Mouse (Mus musculus) cerebellum, adult 2 months (tissue): Measurements from ENCODE around the gene Mrtfa.

ENCODE experiments used
- CTCF ChIP-seq: fragments of 200-500 bp; IDR thresholded peaks from 2 replicates; pipeline ENCODE4 v1.5.1; 2011; ENCODE audit warnings: low read depth, mild to moderate bottlenecking, control low read depth, low read length, moderate library complexity, borderline replicate concordance; ENCODE audit not compliant: insufficient read depth
- POLR2A ChIP-seq: fragments of 200-500 bp; IDR thresholded peaks from 2 replicates; pipeline ENCODE4 v1.6.1; 2011; ENCODE audit warnings: low read length, control low read depth, borderline replicate concordance; ENCODE audit not compliant: insufficient read depth

- TF ChIP-seq POLR2A (no peak), CTCF (no peak)
Observed at GRCm38 (mm10) chr15:81181233-81181632, 9.3 kb downstream of the Mrtfa start.
